8 mouse cellular contexts compared by ENCODE assay signal in genomic region chr16:31080573-31081051, GRCm38 (mm10). TPM values are rescaled to one million over a fixed set of nuclear protein-coding genes. Genes with fewer than 3 reads are reported as not detected.
A peak's percentile ranks its signal among the peaks of the same experiment; 100 is the strongest.
DNase-seq lines count a peak whose midpoint lies in the region; ATAC-seq and TF ChIP-seq lines count a peak whose summit lies in the region.

No protein-coding gene starts in this region.

- peak overlapping the region; percentile 85 for H3K4me3 ChIP-seq in G1E (ENCODE audit: low read depth, low read length)
- peak overlapping the region; percentile 78 for H3K4me3 ChIP-seq in forebrain, embryonic 13.5 days
- peak overlapping the region; percentile 83 for H3K4me3 ChIP-seq in lung, embryonic 15.5 days

- H3K4me1 ChIP-seq in G1E (ENCODE audit: insufficient read depth, low read depth, low read length) = peaks cover 21% of the 10 kb centered on the region
- peaks cover 14% of the 10 kb centered on the region for H3K4me1 ChIP-seq in forebrain, embryonic 13.5 days
- peaks cover 14% of the 10 kb centered on the region for H3K4me1 ChIP-seq in lung, embryonic 15.5 days

- no peaks in the 10 kb centered on the region for H3K27me3 ChIP-seq in G1E (ENCODE audit: insufficient read depth, low read length)
- no peaks in the 10 kb centered on the region for H3K27me3 ChIP-seq in forebrain, embryonic 13.5 days
- H3K27me3 ChIP-seq in lung, embryonic 15.5 days = no peaks in the 10 kb centered on the region

- DNase-seq in G1E (ENCODE audit: low spot score) = peak; percentile 55
- peak; percentile 37 for DNase-seq in c-Kit-negative CD71-positive TER-119-positive erythroid progenitor cells, embryonic 14.5 days (ENCODE audit: low read depth, low spot score)
- DNase-seq in heart, postnatal 14 days = peak; percentile 63 to 66
- peak; percentile 59 for DNase-seq in large intestine, adult 2 months (ENCODE audit: low read depth, low spot score)
- DNase-seq in ovary, postnatal 10 days (ENCODE audit: low spot score) = peak; percentile 43
- peak; percentile 50 for DNase-seq in urinary bladder, postnatal 25 days (ENCODE audit: low spot score)

- WGBS in forebrain, embryonic 13.5 days = under 1% methylated on average over 36 of the region's 36 CpGs
- WGBS in large intestine, adult 2 months = under 1% methylated on average over 36 of the region's 36 CpGs
- WGBS in lung, embryonic 15.5 days = under 1% methylated on average over 36 of the region's 36 CpGs

- TF ChIP-seq CTCF in G1E (IDR thresholded peaks at IDR 0.05; ENCODE audit: low read depth, low read length) = no peak

- peak; percentile 60; the same call in 1 of the 2 replicates for ATAC-seq in G1E (ENCODE audit: extremely low read depth, insufficient number of reproducible peaks, low FRiP score, poor library complexity, severe bottlenecking)
- ATAC-seq in forebrain, embryonic 13.5 days = peak; percentile 64
- ATAC-seq in lung, embryonic 15.5 days (ENCODE audit: borderline replicate concordance, extremely low read depth, low FRiP score, low TSS enrichment) = peak; percentile 75; the same call in 1 of the 2 replicates

- H3K9ac ChIP-seq in forebrain, embryonic 13.5 days = peak overlapping the region; percentile 81
- peak overlapping the region; percentile 67 for H3K9ac ChIP-seq in lung, embryonic 15.5 days

- H3K27ac ChIP-seq in forebrain, embryonic 13.5 days = peak overlapping the region; percentile 91
- peak overlapping the region; percentile 94 for H3K27ac ChIP-seq in lung, embryonic 15.5 days

- intact Hi-C loops in heart, postnatal 14 days (cut with DNase I) = loop anchor here (2.0 kb wide), 1 partner anchor 268 kb away; no protein-coding TSS in a partner anchor

- peak overlapping the region; percentile 97 for H3K4me2 ChIP-seq in forebrain, embryonic 13.5 days
- H3K4me2 ChIP-seq in lung, embryonic 15.5 days = peak overlapping the region; percentile 94

- H3K36me3 ChIP-seq in G1E (replicated peaks) = peaks cover 35% of the 10 kb centered on the region
- H3K36me3 ChIP-seq in forebrain, embryonic 13.5 days (ENCODE audit: poor library complexity, severe bottlenecking) = no peaks in the 10 kb centered on the region; the same call in 1 of the 2 replicates
- no peaks in the 10 kb centered on the region for H3K36me3 ChIP-seq in lung, embryonic 15.5 days

- H3K9me3 ChIP-seq in G1E (replicated peaks) = no peaks in the 10 kb centered on the region
- no peaks in the 10 kb centered on the region for H3K9me3 ChIP-seq in forebrain, embryonic 13.5 days (replicated peaks)
- no peaks in the 10 kb centered on the region for H3K9me3 ChIP-seq in lung, embryonic 15.5 days

RNA-seq across cellular contexts. Expression of gene Xxylt1, which starts 0.6 kb away (rescaled TPM):
- total RNA-seq in G1E (2014; fragmentation: Nextera tagmentation) = 7.4 and 13.7 TPM in 2 replicates
- total RNA-seq in G1E (2017) = 5.6 and 5.9 TPM in 2 replicates
- 4.0 and 5.8 TPM in 2 replicates for polyA plus RNA-seq in G1E (2012)
- polyA plus RNA-seq in forebrain, embryonic 13.5 days (2015; fragmentation: Nextera tagmentation; extraction: Ambion mirVana) = 7.3 and 7.5 TPM in 2 replicates
- total RNA-seq in heart, postnatal 14 days (2021) = 10 to 100 TPM; 13.0 to 13.7 TPM
- 10.6 and 13.6 TPM in 2 replicates for polyA plus RNA-seq in large intestine, adult 2 months (2012; rRNA removed)
- 17.2 and 18.1 TPM in 2 replicates for polyA plus RNA-seq in lung, embryonic 15.5 days (2015; fragmentation: Nextera tagmentation; extraction: Ambion mirVana)

Comparison
In these comparisons a context has a peak if more than half of its experiments do, and no peak if none do; other contexts are left out.
1. Peak in every context shown above with its lines: DNase-seq, ATAC-seq, H3K4me3 ChIP-seq and H3K27ac ChIP-seq.